Mouse (Mus musculus): Measurements from ENCODE around the gene Fmo5.
A peak's percentile ranks its signal among the peaks of the same experiment; 100 is the strongest.

The Fmo5 gene

GRCm38 (mm10) chr3:97628391-97629001 lies at the start of gene Fmo5:
Fmo5 (plus strand) TSS chr3:97628804.
- peak; percentile 75 to 83 for DNase-seq

GRCm38 (mm10) chr3:97585383-97586160 lies 43.0 kb upstream of the Fmo5 start:
- peak; percentile 57 to 63 for DNase-seq

DNA sequence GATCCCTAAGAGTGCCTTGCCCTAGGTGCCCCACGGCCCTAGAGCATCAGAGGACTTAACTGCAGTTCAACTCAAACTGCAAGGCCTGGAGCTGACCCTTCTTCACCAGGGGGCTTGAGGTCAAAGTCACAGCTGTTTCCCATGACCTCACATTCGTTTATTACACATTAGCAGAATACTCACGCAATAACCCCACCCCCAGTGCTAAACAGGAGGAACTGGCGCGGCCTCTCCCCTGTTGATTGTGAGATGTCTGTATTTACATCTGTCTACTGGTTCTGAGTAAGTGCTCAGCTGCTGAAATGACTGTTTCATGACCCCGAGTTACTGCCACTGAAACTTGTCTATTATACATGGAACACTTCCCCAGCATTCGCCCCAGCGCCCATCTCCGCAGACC lies 40.9 kb upstream of the Fmo5 start:
- no peak for DNase-seq

DNA sequence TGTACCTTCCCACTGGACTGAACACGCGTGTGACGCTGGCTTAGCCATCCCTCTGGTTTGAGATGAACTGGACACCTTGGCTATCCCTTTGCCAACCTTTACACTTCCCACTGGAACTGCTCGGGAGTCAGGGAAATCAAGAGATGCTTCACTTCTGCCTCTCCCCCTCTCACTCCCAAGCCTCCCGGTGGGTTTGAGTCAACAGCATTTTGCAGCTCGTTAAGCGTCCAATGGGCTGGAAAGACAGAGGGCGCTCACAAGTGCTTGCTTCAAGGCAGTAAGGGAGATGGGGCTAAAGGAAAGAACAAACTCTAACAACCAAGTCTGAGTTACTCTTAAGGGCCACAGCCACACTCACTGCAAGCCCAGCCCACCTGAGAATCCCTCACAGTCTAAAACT lies 37.9 kb upstream of the Fmo5 start:
- no peak for DNase-seq

DNA sequence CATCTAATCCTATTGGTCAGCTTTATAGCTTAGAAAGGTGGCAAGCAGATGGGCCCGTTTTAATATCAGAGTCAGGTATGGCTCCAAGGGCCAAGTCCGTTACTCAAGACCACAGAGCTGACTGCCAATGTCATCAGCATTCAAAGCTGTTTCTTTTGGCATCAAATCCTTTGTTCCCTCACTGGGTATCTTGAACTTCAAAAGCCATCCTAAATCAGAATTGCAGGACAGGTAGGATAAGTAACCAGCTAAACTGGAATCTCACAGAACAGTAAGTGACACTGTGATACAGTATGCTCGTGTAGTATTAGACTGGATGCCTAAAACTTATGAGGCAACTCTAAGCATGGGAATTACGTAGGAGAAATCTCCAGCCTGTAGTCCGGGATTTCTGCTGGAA lies 35.5 kb upstream of the Fmo5 start:
- DNase-seq = no peak

DNA sequence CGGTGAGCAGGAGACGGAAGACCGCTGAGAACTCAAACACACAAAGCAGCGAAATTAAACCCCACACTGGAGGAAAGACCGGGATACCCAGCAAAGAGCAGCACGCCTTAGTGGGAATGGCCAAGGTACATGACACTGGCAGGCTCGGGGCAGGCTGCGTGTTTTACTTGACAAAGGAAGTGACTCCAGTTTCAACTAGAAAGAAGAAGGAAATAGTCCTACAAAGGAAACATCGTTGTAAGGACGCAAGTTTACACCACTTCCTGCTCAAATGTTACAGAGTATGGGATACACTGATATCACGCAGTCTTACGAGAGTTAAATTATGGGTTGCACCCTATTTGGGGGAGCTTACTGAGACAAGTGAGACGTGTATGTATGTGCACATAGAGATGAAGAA lies 34.5 kb upstream of the Fmo5 start:
- DNase-seq = no peak

DNA sequence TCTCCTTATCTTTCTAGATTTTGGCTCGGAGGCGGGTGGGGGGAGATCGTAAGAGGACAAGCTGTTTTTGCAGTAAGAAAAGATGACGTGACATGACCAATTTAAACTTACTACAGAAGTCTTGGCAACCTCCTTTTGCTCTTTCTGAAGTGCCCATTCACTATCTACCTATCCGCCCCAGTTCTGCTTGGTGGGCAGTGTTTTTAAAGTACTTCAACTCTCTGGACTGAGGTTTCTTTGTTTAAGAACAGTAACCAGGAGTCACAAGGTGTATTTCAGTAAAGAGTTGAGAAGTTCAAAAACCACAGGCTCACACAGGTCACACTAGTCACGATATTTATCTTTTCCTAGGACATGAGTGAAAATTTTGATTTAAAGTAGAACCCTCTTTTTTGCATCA lies 33.5 kb upstream of the Fmo5 start:
- no peak for DNase-seq

- DNase-seq = no peak
Measured at GRCm38 (mm10) chr3:97596796-97597195, 31.8 kb upstream of the Fmo5 start.

DNA sequence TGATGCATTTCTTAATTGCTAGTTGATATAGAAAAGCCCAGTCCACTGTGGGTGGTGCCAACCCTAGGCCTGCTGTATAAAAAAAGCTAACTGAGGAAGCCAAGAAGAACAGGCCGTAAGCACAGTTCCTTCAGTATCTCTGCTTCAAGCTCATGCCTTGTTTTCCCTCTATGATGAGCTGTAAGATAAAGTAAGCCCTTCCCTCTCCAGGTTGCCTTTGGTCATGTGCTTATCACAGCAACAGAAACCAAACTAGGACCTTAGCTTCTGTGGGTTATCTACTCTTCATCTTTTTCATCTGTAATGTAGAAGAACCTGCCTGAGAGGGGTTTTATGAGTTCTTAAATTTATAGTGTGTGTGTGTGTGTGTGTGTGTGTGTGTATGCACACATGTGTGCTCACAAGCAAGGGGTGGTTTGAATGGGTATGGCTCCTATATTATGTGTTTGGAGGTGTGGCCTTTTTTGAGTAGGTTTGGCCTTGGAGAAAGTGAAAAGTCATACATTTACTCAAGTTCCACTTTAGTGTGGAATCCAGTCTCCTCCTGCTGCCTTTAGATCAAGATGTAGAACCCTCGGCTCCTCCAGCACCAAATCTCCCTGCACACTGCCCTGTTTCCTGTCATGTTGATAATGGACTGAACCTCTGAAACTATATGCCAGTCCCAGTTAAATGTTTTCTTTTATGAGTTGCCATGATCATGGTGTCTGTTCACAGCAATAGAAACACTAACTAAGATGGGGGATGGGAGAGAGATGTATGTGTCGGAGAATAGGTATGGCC lies 28.4 kb upstream of the Fmo5 start:
- no peak for DNase-seq

DNA sequence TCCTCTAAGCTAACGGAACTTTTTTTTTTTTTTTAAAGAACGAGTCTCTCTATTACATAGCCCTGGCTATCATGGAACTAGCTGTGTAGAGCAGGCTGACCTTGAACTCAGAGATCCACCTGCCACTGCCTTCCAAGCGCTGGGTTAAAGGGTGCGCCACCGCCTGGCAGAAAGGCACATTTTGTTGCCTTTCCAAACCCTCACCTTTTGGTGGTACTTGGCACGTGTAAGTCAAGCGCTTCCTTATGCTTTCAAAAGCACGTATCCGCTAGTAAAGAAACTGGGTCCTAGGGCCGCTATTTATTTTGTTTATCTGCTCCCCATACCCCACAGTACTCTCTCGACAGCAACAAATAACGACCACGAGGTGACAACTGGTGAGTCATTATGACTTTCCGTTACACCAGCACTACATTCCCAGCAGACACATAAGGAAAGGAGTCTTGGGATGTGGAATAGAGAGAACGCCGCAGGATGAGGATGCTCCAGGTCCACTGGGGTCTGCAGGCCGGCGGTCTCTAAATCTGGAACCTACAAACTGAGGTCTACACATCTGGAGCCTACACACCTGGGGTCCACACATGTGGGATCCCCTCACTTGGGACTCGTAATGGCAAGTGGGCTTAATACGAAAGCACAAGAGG lies 19.3 kb upstream of the Fmo5 start:
- peak; percentile 74 to 78 for DNase-seq

- DNase-seq = peak; percentile 92 to 94
Measured at GRCm38 (mm10) chr3:97609845-97610410, 18.7 kb upstream of the Fmo5 start, which contains the start of gene Chd1l. Chd1l (minus strand) TSS chr3:97610203.

DNA sequence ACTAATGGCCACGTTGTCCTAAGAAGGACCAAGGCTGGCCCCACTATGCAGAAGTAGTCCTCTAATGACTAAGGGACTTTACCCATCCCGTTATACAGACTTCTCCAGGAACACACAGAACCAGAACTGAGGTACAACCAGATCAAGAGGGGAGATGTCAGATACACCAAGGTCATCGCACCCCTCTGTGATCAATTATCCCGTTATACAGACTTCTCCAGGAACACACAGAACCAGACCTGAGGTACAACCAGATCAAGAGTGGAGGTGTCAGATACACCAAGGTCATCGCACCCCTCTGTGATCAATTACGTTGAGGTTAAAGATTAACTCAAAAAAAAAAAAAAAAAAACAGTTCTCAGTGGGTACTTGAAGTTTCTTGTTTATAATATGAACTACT lies 17.6 kb upstream of the Fmo5 start:
- DNase-seq = no peak

DNA sequence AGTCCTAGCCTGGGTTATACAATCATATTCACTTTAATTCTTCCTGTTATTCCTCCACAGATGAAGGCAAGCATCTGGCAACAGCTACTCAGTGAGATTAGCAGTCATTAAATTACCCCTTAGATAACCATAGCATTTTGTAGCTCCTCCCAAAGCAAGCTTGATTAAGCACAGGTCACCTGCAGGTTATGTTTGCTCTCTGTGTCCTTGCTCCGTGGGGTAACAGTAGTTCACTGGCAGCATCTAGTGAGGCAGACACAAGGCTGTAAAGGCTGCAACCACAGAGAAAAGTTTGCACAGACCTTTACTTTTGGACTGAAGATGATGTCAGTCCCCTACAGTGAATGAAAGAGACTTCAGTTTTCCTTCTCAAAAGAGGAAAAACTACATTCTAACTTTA lies 13.4 kb upstream of the Fmo5 start:
- no peak for DNase-seq

GRCm38 (mm10) chr3:97615933-97616332 lies 12.7 kb upstream of the Fmo5 start:
- DNase-seq = no peak

DNA sequence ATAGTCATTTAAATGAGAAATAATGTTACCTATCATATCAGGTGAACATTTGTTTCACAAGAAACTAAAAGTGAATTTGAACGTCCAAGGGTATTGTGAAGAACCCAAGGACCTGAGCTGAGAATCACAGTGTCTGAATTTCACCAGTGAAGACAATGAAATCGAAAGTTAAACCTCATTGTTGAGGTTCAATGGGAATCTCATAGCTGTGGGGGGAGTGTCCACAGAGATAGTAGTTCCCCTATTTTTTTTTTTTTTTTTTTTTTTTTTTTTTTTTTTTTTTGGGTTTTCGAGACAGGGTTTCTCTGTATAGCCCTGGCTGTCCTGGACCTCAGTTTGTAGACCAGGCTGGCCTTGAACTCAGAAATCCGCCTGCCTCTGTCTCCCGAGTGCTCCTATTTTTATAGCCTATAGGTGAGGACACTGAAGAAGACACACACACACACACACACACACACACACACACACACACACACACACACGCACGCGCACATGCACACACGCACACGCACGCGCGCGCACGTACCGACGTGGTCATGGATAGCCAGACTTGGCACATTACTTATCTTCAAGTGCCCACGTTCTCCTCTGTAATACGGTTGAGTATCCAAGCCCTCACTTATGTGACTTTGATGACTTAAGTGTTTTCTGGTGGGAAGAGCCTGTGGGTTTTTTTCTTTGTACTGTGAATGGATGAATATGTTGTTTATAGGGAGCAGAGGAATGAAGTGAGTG lies 11.3 kb upstream of the Fmo5 start:
- DNase-seq = no peak

- no peak for DNase-seq
Measured at GRCm38 (mm10) chr3:97617899-97618298, 10.7 kb upstream of the Fmo5 start.

DNA sequence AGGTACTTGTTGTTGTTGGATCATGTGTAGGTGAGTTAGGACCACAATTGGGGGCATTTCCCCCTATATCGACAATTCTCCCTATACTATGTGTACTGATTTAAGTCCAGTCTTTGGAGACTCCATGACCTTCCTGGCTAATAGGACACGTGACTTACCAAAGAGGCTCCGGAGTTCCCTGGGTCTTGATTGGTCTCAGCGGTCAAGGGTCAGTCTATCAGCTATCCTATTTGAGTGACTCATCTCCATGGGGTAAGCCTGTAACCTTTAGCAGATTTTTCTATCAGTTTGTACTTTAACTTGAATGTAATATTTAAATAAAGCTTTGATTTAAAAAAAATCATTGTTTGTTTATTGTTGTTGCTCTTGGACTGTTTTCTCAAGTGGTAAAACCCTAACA lies 7.9 kb upstream of the Fmo5 start:
- no peak for DNase-seq

- DNase-seq = no peak
Measured at GRCm38 (mm10) chr3:97624611-97625010, 4.0 kb upstream of the Fmo5 start.

- no peak for DNase-seq
Measured at GRCm38 (mm10) chr3:97627893-97628292, 711 bp upstream of the Fmo5 start.

- DNase-seq = no peak
Measured at GRCm38 (mm10) chr3:97629941-97630340, 1.3 kb downstream of the Fmo5 start.

- DNase-seq = no peak
Measured at GRCm38 (mm10) chr3:97630746-97631145, 2.1 kb downstream of the Fmo5 start.

- no peak for DNase-seq
Measured at GRCm38 (mm10) chr3:97631258-97631860, 2.8 kb downstream of the Fmo5 start.
